Mouse (Mus musculus): ENCODE measurements around the gene Tpsb2.

The Tpsb2 gene

DNA sequence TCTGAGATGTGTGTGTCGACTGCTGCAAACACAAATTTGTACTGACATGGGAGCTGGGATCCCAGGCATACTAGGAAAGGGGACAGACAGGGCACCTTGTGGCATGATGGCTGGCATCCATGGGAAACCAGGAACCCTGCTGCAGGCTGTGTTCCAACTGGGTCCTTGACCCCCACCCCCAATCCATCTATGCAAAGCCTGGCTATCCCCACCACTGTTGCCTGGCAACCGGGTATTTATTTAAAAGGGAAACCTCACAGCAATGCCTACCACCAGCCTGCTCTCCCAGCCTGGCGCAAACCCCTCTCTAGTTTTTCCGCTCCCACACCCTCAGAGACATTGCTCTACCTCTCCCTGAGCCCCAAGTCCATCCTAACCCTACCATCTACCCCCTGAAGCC is 41.2 kb downstream of the Tpsb2 start:
- no peak for DNase-seq

- no peak for DNase-seq
Measured at GRCm38 (mm10) chr17:25408302-25408999, 42.3 kb downstream of the Tpsb2 start.

DNA sequence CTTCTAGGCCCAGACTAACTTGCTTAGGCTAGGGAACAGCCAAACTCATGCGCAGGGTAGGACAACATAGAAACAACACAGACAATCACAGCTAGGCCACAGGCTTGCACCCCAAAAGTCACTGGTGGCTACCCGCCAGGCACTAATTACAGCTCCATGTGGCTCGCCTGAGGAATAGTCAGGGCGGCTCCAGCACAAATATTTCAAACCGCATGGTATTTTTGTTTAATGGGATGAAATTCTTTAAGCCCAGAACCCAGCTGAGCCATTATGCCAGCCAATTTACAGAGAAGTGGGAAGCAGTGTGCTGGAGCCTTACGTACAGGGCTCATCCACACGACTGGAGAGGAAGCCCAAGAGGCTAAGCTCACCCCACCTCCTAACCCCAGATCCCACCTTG is 43.5 kb downstream of the Tpsb2 start:
- no peak for DNase-seq

- DNase-seq: no peak
Measured at GRCm38 (mm10) chr17:25410180-25410579, 44.1 kb downstream of the Tpsb2 start.

- DNase-seq: no peak
Measured at GRCm38 (mm10) chr17:25410786-25411185, 44.7 kb downstream of the Tpsb2 start.

DNA sequence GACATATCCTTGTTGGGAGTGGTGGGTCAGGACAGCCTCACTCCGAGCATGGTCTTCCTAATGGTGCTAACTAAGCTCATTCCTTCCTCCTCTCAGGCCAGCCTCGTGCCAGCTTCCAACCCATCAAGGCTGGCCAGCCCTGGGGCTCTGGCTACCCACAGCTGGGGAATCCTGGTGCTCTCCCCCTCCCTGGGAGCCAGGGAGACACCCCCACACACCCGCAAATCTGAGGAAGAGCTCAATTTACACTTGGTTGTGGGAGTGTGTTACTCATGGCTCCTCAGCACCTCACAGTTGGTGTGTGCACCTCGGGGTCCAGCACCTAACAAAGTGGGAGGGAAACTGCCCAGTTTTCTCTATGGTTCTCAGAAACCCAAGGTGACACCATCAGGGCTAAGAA is 45.1 kb downstream of the Tpsb2 start:
- no peak for DNase-seq

- no peak for DNase-seq
Measured at GRCm38 (mm10) chr17:25414209-25414608, 48.1 kb downstream of the Tpsb2 start.

DNA sequence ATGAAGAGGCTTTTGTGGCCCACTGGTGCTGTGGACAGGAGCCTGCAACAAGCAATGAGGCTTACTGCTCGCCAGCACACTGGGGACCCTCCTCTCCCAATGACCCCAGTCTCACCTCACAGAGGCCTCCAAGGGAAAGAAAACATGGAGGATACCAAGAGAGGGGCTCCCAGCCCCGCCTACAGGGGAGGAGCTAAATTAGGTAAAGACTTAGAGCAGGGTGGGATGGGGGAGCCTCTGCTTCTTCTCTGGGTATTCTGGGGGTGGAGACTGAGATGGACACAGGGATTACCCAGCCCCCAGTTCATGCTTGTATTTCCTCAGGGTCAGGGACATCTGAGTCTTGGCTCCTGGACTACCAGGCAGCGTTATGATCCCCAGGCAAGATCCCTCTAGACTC is 48.8 kb downstream of the Tpsb2 start:
- DNase-seq: no peak

DNA sequence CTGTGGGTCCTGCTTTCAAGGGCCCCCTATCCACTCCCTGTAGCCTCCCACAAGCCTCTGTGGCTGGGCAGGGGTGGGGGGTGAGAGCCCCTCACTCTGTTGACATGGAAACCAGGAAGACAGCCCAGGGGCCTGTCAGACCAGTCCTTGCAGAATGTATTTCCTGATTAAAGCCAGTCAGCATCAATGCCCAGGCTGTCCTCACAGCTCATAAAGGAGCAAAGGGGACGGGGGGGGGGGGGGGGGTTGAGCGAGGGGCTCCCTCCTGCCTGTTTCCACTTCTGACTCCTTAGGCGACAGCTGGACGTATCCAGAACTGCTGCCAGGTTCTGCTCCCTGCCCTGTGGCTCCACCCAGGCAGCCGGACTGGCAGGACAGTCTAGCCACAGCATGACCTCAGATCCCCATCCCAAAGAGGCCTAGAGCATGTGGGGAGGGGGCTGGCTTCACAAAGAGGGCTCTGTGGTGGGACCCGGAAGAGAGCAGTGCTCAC is 49.4 kb downstream of the Tpsb2 start:
- no peak for DNase-seq

GRCm38 (mm10) chr17:25416219-25416618 is 50.1 kb downstream of the Tpsb2 start:
- DNase-seq: no peak

DNA sequence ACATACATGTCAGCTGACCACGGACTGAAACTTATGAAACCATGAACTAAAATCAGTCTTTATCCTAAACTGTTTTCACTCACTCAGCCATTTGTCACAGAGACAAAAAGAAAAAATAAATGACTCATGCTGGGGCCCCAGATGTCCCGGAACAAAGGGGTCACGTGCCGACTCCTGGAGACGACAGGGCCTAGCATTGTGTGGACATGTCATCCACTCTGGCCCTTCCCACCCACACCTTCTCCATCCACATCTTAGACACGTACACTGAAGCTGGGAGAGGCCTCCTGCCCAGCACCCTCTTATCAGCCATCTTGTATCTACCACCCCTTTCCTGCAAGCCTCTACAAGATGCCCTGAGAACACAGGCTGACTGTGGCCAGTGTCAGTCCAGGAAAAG is 51.9 kb downstream of the Tpsb2 start:
- DNase-seq: no peak

All from spleen, adult 18-20 months (tissue).